Mouse (Mus musculus): ENCODE measurements around the gene Srsf6. TPM values are rescaled to one million over a fixed set of nuclear protein-coding genes. Genes with fewer than 3 reads are reported as not detected.

Srsf6 gene
- total RNA-seq, 1 experiment from 2014 or later = 186 TPM

DNA sequence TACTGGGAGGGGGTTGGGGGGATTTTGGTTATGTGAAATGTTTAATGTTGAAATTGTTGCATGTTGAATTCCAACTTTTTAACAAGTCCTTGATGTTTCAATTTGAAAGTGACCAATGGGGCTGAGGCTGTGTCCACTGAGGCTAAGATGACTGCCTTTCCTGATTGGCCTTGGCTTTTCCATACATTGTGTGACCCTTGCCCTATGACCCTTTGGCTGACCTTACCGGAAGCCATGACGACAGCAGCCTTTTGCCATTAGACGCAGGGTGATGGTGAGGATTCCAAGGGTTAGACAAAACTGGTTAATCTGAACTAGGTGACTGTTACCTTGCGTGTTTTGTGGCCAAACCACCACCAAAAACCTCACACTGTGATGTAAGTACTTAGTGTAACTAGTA is 1.4 kb downstream of the Srsf6 start:
- no peak for DNase-seq

DNA sequence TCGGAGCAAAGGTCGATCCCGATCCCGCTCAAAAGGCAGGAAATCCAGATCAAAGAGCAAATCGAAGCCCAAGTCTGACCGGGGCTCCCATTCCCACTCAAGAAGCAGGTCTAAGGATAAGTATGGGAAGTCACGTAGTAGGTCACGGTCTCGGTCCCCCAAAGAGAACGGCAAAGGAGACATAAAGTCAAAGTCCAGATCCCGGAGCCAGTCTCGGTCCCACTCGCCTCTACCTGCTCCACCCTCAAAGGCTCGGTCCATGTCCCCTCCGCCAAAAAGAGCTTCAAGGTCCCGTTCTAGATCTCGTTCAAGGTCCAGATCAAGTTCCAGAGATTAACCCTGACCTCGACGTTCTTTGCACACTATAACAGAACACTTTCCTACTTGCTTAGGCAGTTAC is 3.1 kb downstream of the Srsf6 start:
- DNase-seq = no peak

DNA sequence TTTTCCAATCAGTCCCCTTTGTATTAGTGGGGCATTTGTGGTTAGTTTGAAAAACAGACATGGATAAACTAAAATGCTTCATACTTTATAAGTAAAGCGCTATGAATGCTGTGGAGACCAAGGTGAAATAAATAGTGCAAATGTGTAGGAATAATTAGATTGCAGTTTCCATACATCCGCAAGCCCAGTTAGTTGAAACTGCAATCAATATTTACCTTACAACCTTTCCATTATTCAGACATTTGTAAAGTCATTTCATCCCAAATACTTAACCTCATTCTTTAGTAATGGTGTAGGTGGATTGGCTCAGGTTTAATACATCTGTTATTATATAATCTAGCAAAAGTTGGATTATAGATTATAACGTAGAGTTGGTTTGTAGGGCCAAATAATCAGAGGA is 4.4 kb downstream of the Srsf6 start:
- DNase-seq = no peak

- DNase-seq = no peak
These were observed 8.2 kb downstream of the Srsf6 start for GRCm38 (mm10) chr2:162939562-162939961.

GRCm38 (mm10) chr2:162943148-162943846 is 12.0 kb downstream of the Srsf6 start, which contains the start of gene L3mbtl1:
Gene L3mbtl1 (plus strand): TSS chr2:162943472.
- DNase-seq = peak; percentile 66

DNA sequence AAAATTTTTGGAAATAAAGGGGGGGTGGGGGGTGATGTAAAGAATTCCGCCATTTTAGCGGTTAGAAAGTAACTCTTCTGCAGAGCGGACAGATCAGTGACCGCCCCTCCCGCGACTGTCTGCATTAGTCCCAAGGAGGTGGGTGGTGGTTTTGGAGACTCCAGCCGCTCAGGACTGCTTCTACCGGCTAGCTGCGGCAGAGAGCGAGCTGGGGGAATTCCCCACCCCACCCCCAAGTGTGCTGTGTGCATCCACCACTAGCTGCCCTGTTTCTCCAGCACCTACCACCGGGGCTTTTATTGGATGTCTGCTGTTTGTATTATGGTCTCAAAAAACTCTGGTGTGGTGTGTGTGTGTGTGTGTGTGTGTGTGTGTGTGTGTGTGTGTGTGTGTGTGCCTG is 12.6 kb downstream of the Srsf6 start:
- DNase-seq = no peak

DNA sequence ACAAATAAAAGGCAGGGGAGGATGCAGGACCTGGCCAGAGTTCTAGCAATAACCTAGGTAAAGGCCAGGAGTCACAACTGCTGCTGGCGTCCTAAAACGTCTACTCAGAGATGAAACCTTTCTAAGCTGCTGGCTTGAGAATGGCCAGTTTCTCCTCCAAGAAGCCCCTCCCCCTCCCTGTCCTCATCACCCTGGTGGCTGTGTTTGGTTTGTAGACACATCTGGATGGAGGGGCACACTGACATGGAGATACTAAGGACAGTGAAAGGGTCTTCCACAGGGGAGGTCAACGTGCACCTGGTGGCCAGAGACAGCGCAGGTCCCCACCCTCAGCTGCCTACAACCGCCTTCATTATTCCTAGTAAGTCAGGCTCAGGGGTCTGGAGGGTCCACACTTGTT is 15.6 kb downstream of the Srsf6 start:
- DNase-seq = no peak

DNA sequence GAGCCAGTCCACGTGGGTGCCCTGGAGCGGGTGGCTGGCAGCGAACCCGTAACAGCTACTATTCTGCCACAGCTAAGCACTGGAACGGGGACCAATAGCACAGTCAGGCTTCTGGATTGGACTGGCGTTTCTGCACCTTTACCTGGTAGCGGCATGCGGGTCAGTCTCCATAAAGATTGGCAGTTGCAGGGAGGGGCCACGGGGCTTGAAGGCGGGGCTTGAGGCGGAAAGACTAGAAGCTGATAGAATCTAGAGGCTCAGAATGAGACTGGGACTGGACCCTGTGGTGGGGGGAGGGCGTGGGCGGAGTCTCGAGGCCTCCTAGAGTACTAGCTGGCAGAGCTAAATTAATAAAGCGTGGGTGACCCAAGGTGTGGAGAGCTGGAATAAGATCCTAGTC is 16.4 kb downstream of the Srsf6 start:
- peak; percentile 23 for DNase-seq

- no peak for DNase-seq
These were observed 16.9 kb downstream of the Srsf6 start for GRCm38 (mm10) chr2:162948221-162948620.

- DNase-seq = no peak
These were observed 19.4 kb downstream of the Srsf6 start for GRCm38 (mm10) chr2:162950776-162951175.

DNA sequence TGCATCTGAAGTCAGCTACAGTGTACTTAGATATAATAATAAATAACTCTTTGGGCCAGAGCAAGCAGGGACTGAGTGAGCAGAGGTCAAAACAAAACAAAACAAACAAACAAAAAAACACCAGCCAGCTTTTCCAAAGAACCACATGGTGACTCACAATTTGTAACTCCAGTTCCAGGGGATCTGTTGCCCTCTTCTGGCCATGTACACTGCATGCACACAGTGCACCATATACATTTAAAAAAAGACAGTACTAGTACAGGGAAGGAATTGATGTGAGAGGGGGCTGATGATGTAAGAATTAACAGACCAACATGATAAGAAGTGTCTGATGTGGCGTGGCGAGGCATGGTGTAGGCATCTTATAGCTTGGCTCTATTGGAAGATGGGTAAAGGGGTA is 25.5 kb downstream of the Srsf6 start:
- no peak for DNase-seq

DNA sequence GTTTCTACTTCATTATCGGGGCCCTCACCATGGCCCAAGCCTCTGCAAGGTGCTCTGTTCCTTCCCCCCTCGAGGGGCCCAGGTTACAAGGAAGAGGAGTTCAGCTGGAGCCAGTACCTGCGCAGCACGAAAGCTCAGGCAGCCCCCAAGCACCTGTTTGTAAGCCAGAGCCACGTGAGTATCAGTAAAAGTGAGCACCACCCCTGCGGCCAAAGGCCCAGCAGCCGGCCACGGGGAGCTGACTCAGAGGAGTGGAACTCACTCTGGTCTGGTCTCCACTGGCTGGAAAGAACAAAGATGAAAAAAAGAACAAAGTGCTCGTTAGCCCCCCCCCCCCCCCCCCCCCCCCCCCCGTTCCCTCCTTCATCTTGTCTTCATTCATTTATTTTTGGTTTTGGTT is 30.0 kb downstream of the Srsf6 start:
- DNase-seq = no peak

GRCm38 (mm10) chr2:162966734-162967133 is 35.4 kb downstream of the Srsf6 start:
- no peak for DNase-seq

DNA sequence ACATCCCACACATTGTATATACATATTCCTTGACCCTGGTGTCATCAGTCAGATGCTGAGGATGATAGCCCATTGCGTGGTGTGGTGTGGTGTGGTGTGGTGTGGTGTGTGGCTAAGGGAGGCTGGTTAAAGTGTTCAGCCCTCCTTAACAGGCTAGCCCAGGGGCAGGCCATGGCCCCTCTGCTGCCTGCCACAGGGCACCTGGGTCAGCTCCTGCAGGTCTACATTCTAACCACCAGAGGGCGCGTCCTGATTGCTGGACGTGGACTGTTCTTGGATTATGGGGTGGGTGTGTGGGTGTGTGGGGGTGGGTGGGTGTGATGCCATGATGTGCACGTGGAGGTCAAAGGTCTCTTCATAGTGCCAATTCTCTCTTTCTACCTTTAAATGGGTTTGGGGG is 37.0 kb downstream of the Srsf6 start:
- DNase-seq = peak; percentile 72

GRCm38 (mm10) chr2:162969101-162969500 is 37.8 kb downstream of the Srsf6 start:
- no peak for DNase-seq

GRCm38 (mm10) chr2:162970896-162971295 is 39.6 kb downstream of the Srsf6 start:
- DNase-seq = no peak

DNA sequence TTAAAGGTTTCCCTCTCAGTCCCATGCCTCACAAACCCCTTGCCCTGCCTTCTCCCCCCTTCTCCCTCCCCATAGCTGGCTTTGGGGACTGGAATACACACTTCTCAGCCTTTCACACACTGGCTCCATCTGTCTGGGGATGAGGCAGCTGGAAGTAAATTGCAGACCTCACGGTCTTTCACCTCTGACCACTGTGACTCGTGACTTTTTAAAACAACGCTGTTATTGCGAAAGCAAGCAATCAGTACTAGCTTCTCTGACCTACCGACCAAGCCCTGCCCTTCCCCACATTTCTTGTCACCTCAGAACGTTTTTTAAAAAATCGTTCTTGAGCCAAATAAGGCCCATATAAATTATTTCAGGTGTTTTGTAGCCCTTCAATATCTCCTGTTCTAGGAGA is 41.4 kb downstream of the Srsf6 start:
- no peak for DNase-seq

- no peak for DNase-seq
These were observed 41.9 kb downstream of the Srsf6 start for GRCm38 (mm10) chr2:162973206-162973605.

- peak; percentile 63 for DNase-seq
These were observed 42.3 kb downstream of the Srsf6 start for GRCm38 (mm10) chr2:162973637-162974036.

DNA sequence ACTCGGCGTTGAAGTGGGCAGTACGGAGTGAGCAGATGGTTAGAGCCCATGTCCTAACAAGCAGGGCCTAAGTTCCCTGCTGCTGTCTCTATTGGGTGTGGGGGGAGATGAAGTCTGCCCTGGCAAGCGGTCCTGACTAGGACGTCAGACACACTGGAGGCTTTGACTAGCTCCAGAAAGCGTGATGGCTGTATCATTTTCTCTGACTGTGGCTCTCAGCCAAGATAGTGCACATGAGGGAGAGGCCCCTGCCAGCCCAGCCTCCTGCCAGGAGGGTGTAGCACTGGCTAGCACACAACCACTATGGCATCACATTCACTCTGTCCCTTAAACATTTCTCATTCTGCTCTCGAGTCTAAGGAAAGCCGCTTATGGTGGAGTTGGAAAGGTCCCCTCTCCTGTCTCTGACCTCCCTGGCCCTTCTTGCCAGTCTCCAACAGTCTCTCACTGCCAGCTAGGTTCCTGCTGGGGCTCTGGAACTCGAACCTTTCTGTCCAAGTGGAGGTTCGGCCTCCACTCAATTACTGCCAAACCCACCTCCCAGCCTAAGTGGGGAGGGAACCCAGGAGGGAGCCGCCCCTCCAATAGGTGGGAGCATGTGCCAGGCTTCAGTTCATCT is 43.9 kb downstream of the Srsf6 start:
- peak; percentile 64 for DNase-seq

DNA sequence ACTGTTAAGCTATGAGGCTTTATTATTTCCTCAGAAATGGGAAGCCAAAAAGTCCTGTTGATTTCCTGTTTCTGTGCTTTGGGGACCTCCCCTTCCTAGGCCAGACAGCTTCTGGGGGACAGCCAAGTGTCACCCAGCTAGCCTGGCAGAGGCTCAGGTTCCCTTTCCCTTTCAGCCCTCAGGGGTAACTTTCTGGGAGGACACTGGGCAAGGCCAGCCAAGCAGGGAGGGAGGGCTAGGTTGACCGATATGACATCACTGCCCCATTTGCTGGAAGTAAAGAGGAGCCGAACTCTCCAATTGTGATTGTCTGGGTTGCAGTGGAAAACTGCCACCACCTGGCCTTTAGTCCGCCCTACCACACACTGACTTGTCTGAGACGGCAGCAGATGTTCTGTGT is 44.7 kb downstream of the Srsf6 start:
- DNase-seq = peak; percentile 83

- DNase-seq = no peak
These were observed 53.1 kb downstream of the Srsf6 start for GRCm38 (mm10) chr2:162984381-162984780.

DNA sequence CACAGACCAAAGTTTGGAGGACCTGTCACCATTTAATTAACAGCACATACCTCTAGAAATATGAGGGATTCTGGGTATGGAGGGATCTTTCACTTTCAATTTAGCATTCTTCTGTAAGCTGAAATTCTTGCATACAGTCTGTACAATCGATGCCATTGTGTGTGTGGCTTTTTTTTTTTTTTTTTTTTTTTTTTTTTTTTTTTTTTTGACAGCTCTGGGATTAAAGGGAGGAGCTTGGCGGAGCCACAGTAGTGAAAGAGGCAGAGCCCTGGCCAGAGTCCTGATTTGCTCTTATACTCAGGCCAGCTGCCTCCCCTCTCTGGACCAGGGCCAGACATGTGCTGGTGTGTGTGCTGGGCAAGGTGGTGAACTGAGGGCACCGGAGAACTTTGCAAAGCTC is 54.6 kb downstream of the Srsf6 start:
- DNase-seq = peak; percentile 86
